Mouse (Mus musculus) stomach, postnatal 0 days (tissue): ENCODE data around the gene 1110012L19Rik. TPM values are rescaled to one million over a fixed set of nuclear protein-coding genes. Genes with fewer than 3 reads are reported as not detected.
"Not testable (repeated sequence)": the region's sequence is repeated elsewhere in the genome, so short reads cannot be mapped to it uniquely, and the experiment has no call there.

ENCODE experiments used
- ATAC-seq: fragments of 200-750 bp; cut with Nextera tagmentation; 2 replicates; pipeline ENCODE4 v1.8.0; 2017; ENCODE audit not compliant: low FRiP score, low TSS enrichment
- DNase-seq: peaks from one replicate; pipeline ENCODE4 v3.0.0-alpha.2; 2016; ENCODE audit warnings: low spot score
- H3K27ac ChIP-seq: fragments of 300-500 bp; sonication (generic); replicated peaks from 2 replicates; pipeline ENCODE4 v1.5.1; 2014; ENCODE audit warnings: mild to moderate bottlenecking, control low read depth
- H3K27me3 ChIP-seq: fragments of 300-500 bp; sonication (generic); 2 replicates; pipeline ENCODE4 v1.6.1; 2014; ENCODE audit warnings: low read length; ENCODE audit not compliant: control insufficient read depth, insufficient read depth
- H3K36me3 ChIP-seq: fragments of 300-500 bp; sonication (generic); 2 replicates; pipeline ENCODE4 v1.6.1; 2014; ENCODE audit warnings: low read length, mixed read lengths; ENCODE audit not compliant: control insufficient read depth, insufficient read depth
- H3K4me1 ChIP-seq: fragments of 300-500 bp; sonication (generic); replicated peaks from 2 replicates; pipeline ENCODE4 v1.6.1; 2014; ENCODE audit warnings: antibody characterized with exemption; ENCODE audit not compliant: control insufficient read depth, insufficient read depth
- H3K4me2 ChIP-seq: fragments of 300-500 bp; sonication (generic); replicated peaks from 2 replicates; pipeline ENCODE4 v1.6.1; 2014; ENCODE audit warnings: low read depth, mild to moderate bottlenecking, control low read depth, moderate library complexity
- H3K4me3 ChIP-seq: fragments of 300-500 bp; sonication (generic); 2 replicates; pipeline ENCODE4 v1.5.1; 2014; ENCODE audit warnings: low read depth, low read length, control low read depth
- H3K9ac ChIP-seq: fragments of 300-500 bp; sonication (generic); 2 replicates; pipeline ENCODE4 v1.6.1; 2014; ENCODE audit warnings: mild to moderate bottlenecking, low read length, control low read depth, mixed read lengths
- H3K9me3 ChIP-seq: fragments of 300-500 bp; sonication (generic); 2 replicates; pipeline ENCODE4 v1.6.1; 2016; ENCODE audit warnings: low read length; ENCODE audit not compliant: control insufficient read depth
- CTCF ChIP-seq: IDR thresholded peaks from 2 replicates; pipeline ENCODE4 v1.5.1; 2016; ENCODE audit warnings: antibody characterized with exemption, low read depth, mild to moderate bottlenecking, moderate library complexity
- EP300 ChIP-seq: optimal IDR thresholded peaks from 2 replicates; pipeline ENCODE3; 2016; ENCODE audit warnings: antibody characterized with exemption
- WGBS: fragments of 180-500 bp; shearing (Covaris S2); extraction: QIAGEN DNeasy Blood & Tissue Kit; methylation state at CpG from one replicate; pipeline ENCODE4 v1.1.7; 2014; 5-methylcytosine and 5-hydroxymethylcytosine counted together
- polyA plus RNA-seq: library from polyadenylated mRNA; unstranded; fragments of >200 nt; fragmentation: Nextera tagmentation; extraction: Ambion mirVana; gene quantifications from 2 replicates; pipeline ENCODE4 v1.2.1, GENCODE M21; 2015

Gene 1110012L19Rik
- 26.2 and 27.3 TPM in 2 replicates for polyA plus RNA-seq

GRCm38 (mm10) chrX:70385276-70385961, at the start of gene 1110012L19Rik:
Gene 1110012L19Rik, plus strand, starts transcription at chrX:70385877.
- DNase-seq = peak; percentile 72
- Histone ChIP-seq H3K27me3 (no peaks in the 10 kb centered on the region), H3K4me1 (no peaks in the 10 kb centered on the region), H3K27ac (peak within 1 kb of the TSS; percentile 88), H3K9me3 (no peaks in the 10 kb centered on the region), H3K36me3 (no peaks in the 10 kb centered on the region), H3K4me3 (peak within 1 kb of the TSS; percentile 47), H3K4me2 (peak within 1 kb of the TSS; percentile 50), H3K9ac (peak within 1 kb of the TSS; percentile 54)
- WGBS = 12% methylated on average over 22 of the region's 22 CpGs
- ATAC-seq = peak; percentile 97
- no peak for TF ChIP-seq EP300

- Histone ChIP-seq H3K27ac (no peak overlapping the region), H3K4me2 (no peak overlapping the region), H3K9ac (no peak overlapping the region), H3K36me3 (no peaks in the 10 kb centered on the region), H3K9me3 (no peaks in the 10 kb centered on the region), H3K27me3 (no peaks in the 10 kb centered on the region), H3K4me1 (no peaks in the 10 kb centered on the region), H3K4me3 (no peak overlapping the region)
- no peak for TF ChIP-seq CTCF
- no peak for TF ChIP-seq EP300
- ATAC-seq (no peak), DNase-seq (no peak)
- 73% methylated on average over 7 of the region's 7 CpGs for WGBS
Measured at GRCm38 (mm10) chrX:70362985-70363384, 22.7 kb upstream of the 1110012L19Rik start.

DNA sequence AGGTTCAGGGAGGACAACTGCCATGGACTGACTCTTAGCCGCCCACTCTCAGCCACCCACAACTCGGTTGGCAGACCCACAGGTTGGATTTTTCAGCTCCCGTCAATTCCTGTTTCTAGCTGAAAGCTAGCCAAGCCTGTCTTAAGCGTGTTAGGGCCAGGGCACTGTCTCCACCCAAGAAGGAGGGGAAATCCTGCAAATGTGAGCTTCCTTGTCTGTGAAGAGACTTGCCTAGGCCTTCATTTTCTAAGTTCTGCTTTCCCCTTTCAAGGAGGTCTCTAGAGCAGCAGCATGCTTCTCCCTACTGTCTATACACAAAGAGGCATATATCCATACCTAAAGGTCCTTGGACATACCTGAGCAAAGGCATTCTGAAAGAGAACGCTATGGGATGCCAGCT, 22.2 kb upstream of the 1110012L19Rik start:
- peak overlapping the region; percentile 11; the same call in 1 of the 2 replicates for H3K4me2 ChIP-seq
- H3K9ac ChIP-seq = no peak overlapping the region
- no peak overlapping the region for H3K27ac ChIP-seq
- H3K4me3 ChIP-seq = no peak overlapping the region
- H3K9me3 ChIP-seq = no peaks in the 10 kb centered on the region
- no peaks in the 10 kb centered on the region for H3K4me1 ChIP-seq
- H3K27me3 ChIP-seq = no peaks in the 10 kb centered on the region
- 56% methylated on average over 5 of the region's 5 CpGs for WGBS
- H3K36me3 ChIP-seq = no peaks in the 10 kb centered on the region
- no peak for TF ChIP-seq EP300
- TF ChIP-seq CTCF = no peak
- DNase-seq = no peak
- ATAC-seq = no peak

DNA sequence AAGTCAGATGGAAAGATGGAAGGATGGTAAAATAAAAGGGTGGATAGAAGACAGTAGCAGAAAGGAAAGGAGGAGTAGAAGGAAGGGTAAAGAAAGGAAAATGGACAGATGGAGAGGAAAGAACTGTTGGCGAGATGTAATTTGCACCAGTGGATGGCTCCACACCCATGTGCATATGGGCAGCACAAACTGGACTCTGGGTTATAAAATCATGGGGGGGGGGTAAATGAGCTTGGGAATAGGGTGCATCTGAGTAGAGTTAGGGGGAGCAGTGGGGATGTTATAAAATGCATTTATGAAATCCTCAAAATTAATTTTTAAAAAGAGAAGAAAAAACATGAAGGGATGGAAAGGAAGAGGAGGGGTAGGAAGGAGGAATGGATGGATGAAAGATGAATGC, 21.5 kb upstream of the 1110012L19Rik start:
- no peak overlapping the region for H3K27ac ChIP-seq
- peak overlapping the region; percentile 38 for H3K4me2 ChIP-seq
- no peaks in the 10 kb centered on the region for H3K4me1 ChIP-seq
- WGBS = 53% methylated on average over 1 of the region's 1 CpGs
- H3K27me3 ChIP-seq = no peaks in the 10 kb centered on the region
- H3K4me3 ChIP-seq = peak overlapping the region; percentile 48
- ATAC-seq = no peak
- no peak for TF ChIP-seq CTCF
- no peak for TF ChIP-seq EP300
- no peaks in the 10 kb centered on the region for H3K36me3 ChIP-seq
- no peaks in the 10 kb centered on the region for H3K9me3 ChIP-seq
- DNase-seq = no peak
- no peak overlapping the region for H3K9ac ChIP-seq

DNA sequence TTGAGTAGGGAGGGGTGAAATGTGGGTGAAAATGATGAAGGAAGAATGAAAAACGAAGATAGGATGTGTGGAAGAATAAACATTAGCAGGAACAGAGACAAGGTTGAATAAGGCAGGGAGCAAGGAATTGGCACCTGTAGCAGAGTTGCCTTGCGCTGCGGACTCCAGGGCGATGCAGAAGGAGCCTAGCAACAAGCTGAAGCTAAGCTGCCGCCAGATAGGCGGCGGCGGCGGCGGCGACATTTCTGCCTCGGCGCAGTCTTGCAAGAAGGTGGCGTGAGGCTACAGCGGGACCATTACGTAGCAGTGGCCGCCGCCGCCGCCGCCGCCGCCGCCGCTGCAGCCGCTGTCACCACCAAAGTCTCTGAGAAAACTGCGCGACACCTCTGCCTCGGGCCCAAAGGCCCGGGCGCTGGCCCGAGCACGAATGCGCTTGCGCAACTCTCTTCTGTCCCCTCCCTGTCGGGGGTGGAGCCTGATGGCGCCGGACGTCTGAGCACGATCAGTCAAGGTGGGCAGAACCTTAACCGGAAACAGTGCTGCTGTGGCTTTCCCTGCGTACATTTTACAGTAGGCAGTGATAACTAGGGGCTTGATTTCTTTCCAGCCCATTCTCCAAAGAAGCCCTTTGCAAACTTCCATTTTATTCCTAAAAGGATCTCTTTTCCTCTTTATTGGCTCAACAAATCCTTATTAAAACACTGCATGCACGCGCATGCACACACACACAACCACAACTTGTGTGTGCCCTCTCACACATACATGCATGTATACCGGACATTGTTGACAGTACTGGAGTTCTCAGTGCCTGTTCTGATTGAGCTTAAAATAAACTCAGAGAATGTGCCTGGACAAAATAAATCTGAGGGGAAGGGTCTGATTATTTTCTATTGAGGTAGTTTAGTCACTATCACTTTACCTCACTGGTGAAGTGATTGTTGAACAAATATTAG, 20.7 kb upstream of the 1110012L19Rik start, which contains the start of gene Ids:
Gene Ids (minus strand): TSS at position 424 of the 953 bp plus-strand sequence.
- Histone ChIP-seq H3K9ac (peak within 1 kb of the TSS; percentile 67), H3K4me3 (peak within 1 kb of the TSS; percentile 48), H3K4me1 (no peaks in the 10 kb centered on the region), H3K4me2 (peak within 1 kb of the TSS; percentile 38), H3K36me3 (no peaks in the 10 kb centered on the region), H3K27ac (peak within 1 kb of the TSS; percentile 65; the same call in 1 of the 2 replicates), H3K27me3 (no peaks in the 10 kb centered on the region), H3K9me3 (no peaks in the 10 kb centered on the region)
- WGBS = 26% methylated on average over 24 of the region's 45 CpGs
- ATAC-seq = peak; percentile 98
- TF ChIP-seq EP300 (no peak), CTCF (no peak)
- peak; percentile 87 for DNase-seq

DNA sequence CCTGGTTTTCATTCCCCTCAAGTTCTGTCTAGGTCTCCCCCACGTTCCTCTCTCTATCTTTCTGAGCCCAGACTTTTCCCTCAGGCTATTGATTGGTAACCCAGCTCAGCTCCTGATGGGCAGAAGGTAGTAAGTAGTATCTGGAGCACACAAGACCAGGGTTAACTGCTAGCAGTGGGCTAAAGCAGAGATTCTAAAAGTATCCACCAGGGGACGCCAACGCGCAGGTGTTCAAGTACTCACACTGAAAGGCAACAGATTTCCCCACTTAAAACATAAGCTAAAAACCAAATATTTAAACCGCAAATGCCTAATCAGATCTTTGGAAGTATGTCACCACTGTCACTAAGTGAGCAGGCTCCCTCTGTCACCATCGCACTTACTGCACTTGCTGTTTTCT, 15.9 kb upstream of the 1110012L19Rik start:
- not testable (repeated sequence) for ATAC-seq, H3K4me3 ChIP-seq, H3K9ac ChIP-seq, DNase-seq, H3K36me3 ChIP-seq, H3K9me3 ChIP-seq, H3K4me1 ChIP-seq, H3K27me3 ChIP-seq, H3K4me2 ChIP-seq, H3K27ac ChIP-seq
- WGBS = 0% methylated on average over 1 of the region's 6 CpGs
